Mouse (Mus musculus): ENCODE measurements at regions not wholly inside any gene's neighbourhood (a gene's known extent, or its start where the extent isn't known, plus 50 kb on each side); places are given as distances from the start of the nearest gene placed in this dataset.

GRCm38 (mm10) chr14:80731194-80731593 lies 747.3 kb downstream of the Olfm4 start:
- H3K9me3 ChIP-seq (ENCODE audit: low read length), result no peaks in the 10 kb centered on the region
- ATAC-seq, result no peak
- no peaks in the 10 kb centered on the region for H3K36me3 ChIP-seq (ENCODE audit: insufficient read depth, low read length)
- no peaks in the 10 kb centered on the region for H3K4me1 ChIP-seq (ENCODE audit: insufficient read depth, low read depth, low read length)
- no peak for TF ChIP-seq CTCF (IDR thresholded peaks at IDR 0.05)
- no peak for TF ChIP-seq EP300 (IDR thresholded peaks at IDR 0.05)
- no peak for DNase-seq (ENCODE audit: low spot score)
- H3K4me3 ChIP-seq (ENCODE audit: low read depth, low read length), result no peak overlapping the region
- WGBS, result 63% methylated on average over 5 of the region's 5 CpGs
- no peaks in the 10 kb centered on the region for H3K27me3 ChIP-seq (replicated peaks; ENCODE audit: insufficient read depth, low read length)
- no peak overlapping the region for H3K27ac ChIP-seq (ENCODE audit: low read length)
- H3K9ac ChIP-seq (replicated peaks; ENCODE audit: low read depth), result no peak overlapping the region
- no peak overlapping the region for H3K4me2 ChIP-seq (replicated peaks; ENCODE audit: low read depth, low read length)
